Mouse (Mus musculus) liver, postnatal 0 days (tissue): ENCODE data around the gene Ptk7. TPM values are rescaled to one million over a fixed set of nuclear protein-coding genes. Genes with fewer than 3 reads are reported as not detected.
A peak's percentile ranks its signal among the peaks of the same experiment; 100 is the strongest.

Source experiments
- ATAC-seq: fragments of 200-750 bp; cut with Nextera tagmentation; 2 replicates; pipeline ENCODE4 v1.8.0; 2017; ENCODE audit warnings: mild to moderate bottlenecking, moderate library complexity
- DNase-seq: peaks from one replicate; pipeline ENCODE4 v3.0.0-alpha.2; 2016
- H3K27ac ChIP-seq: fragments of 300-500 bp; sonication (generic); 2 replicates; pipeline ENCODE4 v1.5.1; 2014; ENCODE audit warnings: antibody characterized with exemption, moderate library complexity, mild to moderate bottlenecking, low read depth
- H3K27me3 ChIP-seq: fragments of 300-500 bp; sonication (generic); 2 replicates; pipeline ENCODE4 v1.6.1; 2014; ENCODE audit warnings: low read length, control low read depth, mixed read lengths; ENCODE audit not compliant: insufficient read depth
- H3K36me3 ChIP-seq: fragments of 300-500 bp; sonication (generic); replicated peaks from 2 replicates; pipeline ENCODE4 v1.6.1; 2014; ENCODE audit warnings: mild to moderate bottlenecking, control low read depth, low read length, moderate library complexity, mixed read lengths; ENCODE audit not compliant: insufficient read depth
- H3K4me1 ChIP-seq: fragments of 300-500 bp; sonication (generic); 2 replicates; pipeline ENCODE4 v1.6.1; 2014; ENCODE audit warnings: antibody characterized with exemption, mild to moderate bottlenecking, control low read depth; ENCODE audit not compliant: insufficient read depth
- H3K4me2 ChIP-seq: fragments of 300-500 bp; sonication (generic); 2 replicates; pipeline ENCODE4 v1.6.1; 2014; ENCODE audit warnings: low read depth, mild to moderate bottlenecking, low read length, moderate library complexity, mixed read lengths
- H3K4me3 ChIP-seq: fragments of 300-500 bp; sonication (generic); 2 replicates; pipeline ENCODE4 v1.5.1; 2014; ENCODE audit warnings: low read depth, low read length
- H3K9ac ChIP-seq: fragments of 300-500 bp; sonication (generic); replicated peaks from 2 replicates; pipeline ENCODE4 v1.6.1; 2014; ENCODE audit warnings: mild to moderate bottlenecking, moderate library complexity
- H3K9me3 ChIP-seq: fragments of 300-500 bp; sonication (generic); 2 replicates; pipeline ENCODE4 v1.6.1; 2016; ENCODE audit warnings: mild to moderate bottlenecking, control low read depth, low read length, mixed read lengths
- CTCF ChIP-seq: sonication (generic); IDR thresholded peaks from 2 replicates; pipeline ENCODE4 v1.5.1; 2016; ENCODE audit warnings: antibody characterized with exemption, low read depth
- EP300 ChIP-seq: IDR thresholded peaks from 2 replicates; pipeline ENCODE4 v1.6.1; 2016; ENCODE audit warnings: antibody characterized with exemption, low read depth, mild to moderate bottlenecking
- WGBS: fragments of 180-500 bp; shearing (Covaris S2); extraction: QIAGEN DNeasy Blood & Tissue Kit; methylation state at CpG from one replicate; pipeline ENCODE4 v1.1.7; 2014; ENCODE audit not compliant: insufficient replicate concordance; 5-methylcytosine and 5-hydroxymethylcytosine counted together
- microRNA-seq: library from miRNA; unstranded; fragments of <30 nt; microRNA quantifications from one replicate; pipeline ENCODE4, GENCODE M21; 2016
- polyA plus RNA-seq: library from polyadenylated mRNA; unstranded; fragments of >200 nt; fragmentation: Nextera tagmentation; extraction: Ambion mirVana; gene quantifications from 2 replicates; pipeline ENCODE4 v1.2.1, GENCODE M21; 2015

Ptk7 gene
- polyA plus RNA-seq, 1 experiment from 2014 or later, result 3.5 TPM

DNA sequence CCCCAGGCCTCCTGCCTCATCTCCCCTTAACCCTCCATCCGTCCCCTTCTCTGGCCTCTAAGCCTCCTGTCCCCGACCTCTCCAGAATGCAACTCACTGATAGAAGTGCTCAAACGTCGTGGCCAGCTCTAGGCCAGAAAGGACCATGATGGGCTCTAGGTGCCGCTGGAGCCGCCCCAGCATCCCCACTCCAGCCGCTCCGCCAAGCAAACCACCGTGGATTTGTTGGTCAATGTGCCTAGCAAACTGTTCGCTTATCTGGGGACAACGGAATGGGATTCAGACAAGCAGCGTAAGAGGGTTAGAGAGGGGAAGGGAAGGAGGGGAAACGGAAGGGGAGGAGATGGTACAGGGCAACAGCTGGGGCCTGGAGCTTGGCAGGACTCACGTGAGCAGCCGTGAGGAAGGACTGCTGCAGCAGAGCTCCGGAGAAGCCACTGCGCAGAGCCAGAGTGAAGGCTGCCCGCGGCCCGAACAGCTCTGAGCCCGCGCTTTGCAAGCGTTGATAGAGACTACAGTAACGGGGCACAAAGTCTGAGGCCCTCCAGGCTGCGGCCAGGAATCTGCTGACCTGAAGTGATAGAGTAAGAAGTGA lies 108.8 kb downstream of the Ptk7 start:
- no peaks in the 10 kb centered on the region for H3K9me3 ChIP-seq
- no peaks in the 10 kb centered on the region for H3K36me3 ChIP-seq
- H3K4me3 ChIP-seq, result 0 out of 2 replicates have a peak overlapping the region, but pooled peaks have one; percentile 1
- TF ChIP-seq CTCF, result no peak
- TF ChIP-seq EP300, result no peak
- no peaks in the 10 kb centered on the region for H3K4me1 ChIP-seq
- 0 out of 2 replicates have a peak, but pooled peaks cover 4% of the 10 kb centered on the region for H3K27me3 ChIP-seq
- peak overlapping the region; percentile 49 for H3K4me2 ChIP-seq
- WGBS, result 21% methylated on average over 25 of the region's 25 CpGs
- H3K9ac ChIP-seq, result no peak overlapping the region
- H3K27ac ChIP-seq, result no peak overlapping the region
- no peak for DNase-seq
- no peak for ATAC-seq

DNA sequence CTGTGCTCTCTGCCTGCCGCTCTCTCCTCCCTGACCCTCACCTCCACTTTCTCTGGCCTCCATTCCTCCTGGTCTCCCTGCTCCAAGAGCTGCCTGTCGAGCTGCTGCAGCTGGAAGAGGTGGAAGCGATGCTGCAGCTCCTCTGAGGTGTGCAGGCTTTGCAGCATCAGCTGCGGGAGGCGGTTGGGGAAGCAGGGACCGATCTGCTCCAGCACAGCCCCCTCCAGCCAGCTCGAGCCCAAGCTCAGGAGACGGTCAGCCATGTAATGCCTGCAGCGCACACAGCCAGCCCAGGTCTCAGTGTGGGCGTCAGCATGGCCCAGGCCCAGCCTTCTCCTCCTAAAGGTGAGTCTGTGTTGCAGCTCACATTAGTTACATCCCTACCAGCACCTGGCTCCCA lies 109.3 kb downstream of the Ptk7 start:
- H3K9me3 ChIP-seq, result no peaks in the 10 kb centered on the region
- no peak for DNase-seq
- no peak overlapping the region for H3K4me3 ChIP-seq
- H3K36me3 ChIP-seq, result no peaks in the 10 kb centered on the region
- no peaks in the 10 kb centered on the region for H3K4me1 ChIP-seq
- no peak overlapping the region for H3K27ac ChIP-seq
- WGBS, result 51% methylated on average over 10 of the region's 10 CpGs
- no peak for ATAC-seq
- no peak overlapping the region for H3K9ac ChIP-seq
- no peak for TF ChIP-seq CTCF
- TF ChIP-seq EP300, result no peak
- H3K4me2 ChIP-seq, result peak overlapping the region; percentile 49; the same call in 1 of the 2 replicates
- 0 out of 2 replicates have a peak, but pooled peaks cover 4% of the 10 kb centered on the region for H3K27me3 ChIP-seq

Small RNA genes lying within 50 kb of the gene (microRNA-seq; reads per million reads assigned to microRNA genes)
- not detected for gene Mir6976

Other genes starting within 250 kb of the Ptk7 start
- 1.6 and 2.2 TPM in 2 replicates for gene Zfp318, start 245.8 kb downstream of the Ptk7 start, polyA plus RNA-seq
- not detected in 2 replicates for gene Crip3, start 200.6 kb downstream of the Ptk7 start, polyA plus RNA-seq
- 0.18 and 0.34 TPM in 2 replicates for gene Slc22a7, start 191.0 kb downstream of the Ptk7 start, polyA plus RNA-seq
- not detected in 2 replicates for gene Ttbk1, start 141.8 kb downstream of the Ptk7 start, polyA plus RNA-seq
- gene Dnph1, start 132.8 kb downstream of the Ptk7 start, polyA plus RNA-seq, result 7.4 and 8.6 TPM in 2 replicates
- 1.0 and 1.3 TPM in 2 replicates for gene Cul9, start 83.1 kb downstream of the Ptk7 start, polyA plus RNA-seq
- gene Srf, start 73.3 kb downstream of the Ptk7 start, polyA plus RNA-seq, result 1.3 and 1.9 TPM in 2 replicates
- 10.7 and 12.6 TPM in 2 replicates for gene Klc4, start 16.5 kb upstream of the Ptk7 start, polyA plus RNA-seq
- gene Mrpl2, start 16.7 kb upstream of the Ptk7 start, polyA plus RNA-seq, result 75.2 and 79.3 TPM in 2 replicates
- gene Cul7, start 20.8 kb upstream of the Ptk7 start, polyA plus RNA-seq, result 5.2 and 6.2 TPM in 2 replicates
- 28.1 and 28.2 TPM in 2 replicates for gene Rrp36, start 44.8 kb upstream of the Ptk7 start, polyA plus RNA-seq
- gene Mea1, start 49.3 kb upstream of the Ptk7 start, polyA plus RNA-seq, result 52.3 and 56.9 TPM in 2 replicates
- 60.0 and 63.0 TPM in 2 replicates for gene Klhdc3, start 51.4 kb upstream of the Ptk7 start, polyA plus RNA-seq
- gene Ppp2r5d, start 75.6 kb upstream of the Ptk7 start, polyA plus RNA-seq, result 11.2 and 12.5 TPM in 2 replicates
- gene Pex6, start 82.0 kb upstream of the Ptk7 start, polyA plus RNA-seq, result 11.6 and 12.6 TPM in 2 replicates
- 707 and 780 TPM in 2 replicates for gene Gnmt, start 99.7 kb upstream of the Ptk7 start, polyA plus RNA-seq
- 23.0 and 24.1 TPM in 2 replicates for gene Cnpy3, start 122.7 kb upstream of the Ptk7 start, polyA plus RNA-seq
- gene Ptcra, start 134.2 kb upstream of the Ptk7 start, polyA plus RNA-seq, result 0.11 and 0.14 TPM in 2 replicates
- 192 and 213 TPM in 2 replicates for gene 2310039H08Rik, start 143.1 kb upstream of the Ptk7 start, polyA plus RNA-seq
- gene Rpl7l1, start 153.2 kb upstream of the Ptk7 start, polyA plus RNA-seq, result 63.6 and 64.1 TPM in 2 replicates
- 1.8 and 1.9 TPM in 2 replicates for gene Bicral, start 229.0 kb upstream of the Ptk7 start, polyA plus RNA-seq